Mouse (Mus musculus): ENCODE measurements around the gene Sgo2a. TPM values are rescaled to one million over a fixed set of nuclear protein-coding genes. Genes with fewer than 3 reads are reported as not detected.
"Not testable (repeated sequence)": the region's sequence is repeated elsewhere in the genome, so short reads cannot be mapped to it uniquely, and the experiment has no call there.

Gene Sgo2a
- total and polyA plus RNA-seq, 2 experiments: 0.28 TPM; not detected in 1

DNA sequence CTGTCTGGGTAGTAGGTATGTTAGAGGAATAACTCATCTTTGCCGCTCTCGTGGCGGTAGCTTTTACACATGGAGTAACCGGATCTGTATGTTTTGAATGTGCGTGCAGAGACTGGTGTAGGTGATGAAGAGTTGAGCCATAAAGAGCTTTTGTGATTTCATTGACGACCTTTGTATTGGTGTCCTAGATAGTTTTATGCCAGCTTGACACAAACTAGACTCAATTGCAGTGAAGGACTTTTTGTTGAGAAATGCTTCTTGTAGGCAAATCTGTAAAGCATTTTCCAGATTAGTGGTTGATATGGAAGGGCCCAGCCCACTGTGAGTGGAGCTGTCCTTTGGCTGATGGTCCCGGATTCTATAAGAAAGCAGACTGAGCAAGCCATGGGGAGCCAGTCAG lies 23.1 kb downstream of the Sgo2a start, which contains the start of gene Kctd18:
Kctd18 (minus strand) TSS at position 101 of the 400 bp plus-strand sequence.
- Histone ChIP-seq H3K27ac (replicated peaks; ENCODE audit: insufficient read depth, low read depth, low read length) (no peak within 1 kb of the TSS), H3K36me3 (ENCODE audit: control insufficient read depth, insufficient read depth, low read length) (no peaks in the 10 kb centered on the region), H3K4me3 (ENCODE audit: insufficient read depth, low read depth, low read length) (no peak within 1 kb of the TSS), H3K27me3 (ENCODE audit: control insufficient read depth, insufficient read depth, low read length) (no peaks in the 10 kb centered on the region), H3K4me1 (ENCODE audit: control insufficient read depth, insufficient read depth, low read length) (no peaks in the 10 kb centered on the region), H3K9ac (ENCODE audit: low read depth, low read length) (no peak within 1 kb of the TSS), H3K79me2 (ENCODE audit: control insufficient read depth, insufficient read depth, low read length) (no peaks in the 10 kb centered on the region)
- WGBS: 98% methylated on average over 7 of the region's 7 CpGs
- no peak for DNase-seq (ENCODE audit: extremely low read depth, low read depth, low spot score)
- no peak for TF ChIP-seq CTCF (IDR thresholded peaks at IDR 0.05; ENCODE audit: low read depth, low read length)
- TF ChIP-seq POLR2A (IDR thresholded peaks at IDR 0.05; ENCODE audit: extremely low read depth, insufficient read depth, low read length): no peak

DNA sequence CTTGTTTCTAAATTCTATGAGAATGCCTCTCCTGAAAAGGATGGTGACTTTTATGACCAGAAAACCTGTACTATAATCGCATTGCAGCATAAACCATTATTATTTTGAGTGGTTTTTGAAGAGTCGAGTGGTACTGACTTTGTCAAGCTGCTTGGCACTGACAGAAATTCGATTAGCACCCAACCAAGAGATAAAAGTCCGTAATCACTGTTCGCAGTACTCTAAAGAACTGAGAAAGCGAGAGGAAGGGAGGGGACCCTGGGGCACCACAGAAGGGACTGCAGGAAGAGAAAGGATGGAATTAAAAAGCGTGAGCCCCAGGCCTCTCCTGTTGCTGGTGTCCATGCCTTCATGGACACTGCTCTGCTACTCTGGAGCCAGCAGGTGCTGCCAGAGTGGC lies 31.9 kb downstream of the Sgo2a start:
- Histone ChIP-seq H3K79me2 (ENCODE audit: control insufficient read depth, insufficient read depth, low read length) (peaks cover 1% of the 10 kb centered on the region; the same call in 1 of the 2 replicates), H3K4me3 (ENCODE audit: insufficient read depth, low read depth, low read length) (no peak overlapping the region), H3K27ac (replicated peaks; ENCODE audit: insufficient read depth, low read depth, low read length) (peak overlapping the region; percentile 7; the same call in 1 of the 2 replicates), H3K36me3 (ENCODE audit: control insufficient read depth, insufficient read depth, low read length) (no peaks in the 10 kb centered on the region), H3K27me3 (ENCODE audit: control insufficient read depth, insufficient read depth, low read length) (no peaks in the 10 kb centered on the region), H3K4me1 (ENCODE audit: control insufficient read depth, insufficient read depth, low read length) (peaks cover 8% of the 10 kb centered on the region), H3K9ac (ENCODE audit: low read depth, low read length) (no peak overlapping the region)
- WGBS: 66% methylated on average over 7 of the region's 7 CpGs
- TF ChIP-seq POLR2A (IDR thresholded peaks at IDR 0.05; ENCODE audit: extremely low read depth, insufficient read depth, low read length): no peak
- no peak for TF ChIP-seq CTCF (IDR thresholded peaks at IDR 0.05; ENCODE audit: low read depth, low read length)
- DNase-seq (ENCODE audit: extremely low read depth, low read depth, low spot score): no peak

DNA sequence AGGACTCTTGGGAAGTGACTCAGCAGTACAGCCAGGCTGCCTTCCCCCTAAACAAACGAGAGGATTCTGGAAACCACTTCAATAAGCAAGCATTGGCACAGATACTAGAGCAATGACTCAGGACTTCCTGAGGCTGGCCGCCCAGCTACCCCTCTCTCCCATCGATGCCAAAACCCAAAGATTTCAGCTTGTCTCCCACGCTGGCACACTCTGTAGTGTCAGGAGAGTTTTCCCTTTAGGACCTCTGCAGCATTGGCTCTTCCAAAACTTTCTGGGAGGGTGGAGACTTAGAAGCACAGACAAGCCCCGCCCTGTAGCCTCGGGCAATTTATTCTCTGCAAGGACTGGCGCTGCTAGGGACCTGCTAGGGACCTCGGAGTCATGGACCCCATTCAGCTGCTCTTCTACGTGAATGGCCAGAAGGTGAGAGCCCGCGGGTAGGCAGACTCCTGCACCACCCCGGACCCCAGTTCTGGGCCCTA lies 33.9 kb downstream of the Sgo2a start, which contains the start of gene Aox1:
Aox1 (plus strand) TSS at position 296 of the 482 bp plus-strand sequence.
- DNase-seq (ENCODE audit: extremely low read depth, low read depth, low spot score): peak; percentile 100
- no peaks in the 10 kb centered on the region for H3K36me3 ChIP-seq (ENCODE audit: control insufficient read depth, insufficient read depth, low read length)
- H3K9ac ChIP-seq (ENCODE audit: low read depth, low read length): peak within 1 kb of the TSS; percentile 75
- H3K27me3 ChIP-seq (ENCODE audit: control insufficient read depth, insufficient read depth, low read length): no peaks in the 10 kb centered on the region
- peaks cover 14% of the 10 kb centered on the region for H3K4me1 ChIP-seq (ENCODE audit: control insufficient read depth, insufficient read depth, low read length)
- peak within 1 kb of the TSS; percentile 74 for H3K4me3 ChIP-seq (ENCODE audit: insufficient read depth, low read depth, low read length)
- H3K27ac ChIP-seq (replicated peaks; ENCODE audit: insufficient read depth, low read depth, low read length): peak within 1 kb of the TSS; percentile 94
- H3K79me2 ChIP-seq (ENCODE audit: control insufficient read depth, insufficient read depth, low read length): peaks cover 7% of the 10 kb centered on the region; the same call in 1 of the 2 replicates
- 0% methylated on average over 12 of the region's 12 CpGs for WGBS
- peak; percentile 73; the same call in 1 of the 2 replicates for TF ChIP-seq POLR2A (IDR thresholded peaks at IDR 0.05; ENCODE audit: extremely low read depth, insufficient read depth, low read length)
- TF ChIP-seq CTCF (IDR thresholded peaks at IDR 0.05; ENCODE audit: low read depth, low read length): no peak

DNA sequence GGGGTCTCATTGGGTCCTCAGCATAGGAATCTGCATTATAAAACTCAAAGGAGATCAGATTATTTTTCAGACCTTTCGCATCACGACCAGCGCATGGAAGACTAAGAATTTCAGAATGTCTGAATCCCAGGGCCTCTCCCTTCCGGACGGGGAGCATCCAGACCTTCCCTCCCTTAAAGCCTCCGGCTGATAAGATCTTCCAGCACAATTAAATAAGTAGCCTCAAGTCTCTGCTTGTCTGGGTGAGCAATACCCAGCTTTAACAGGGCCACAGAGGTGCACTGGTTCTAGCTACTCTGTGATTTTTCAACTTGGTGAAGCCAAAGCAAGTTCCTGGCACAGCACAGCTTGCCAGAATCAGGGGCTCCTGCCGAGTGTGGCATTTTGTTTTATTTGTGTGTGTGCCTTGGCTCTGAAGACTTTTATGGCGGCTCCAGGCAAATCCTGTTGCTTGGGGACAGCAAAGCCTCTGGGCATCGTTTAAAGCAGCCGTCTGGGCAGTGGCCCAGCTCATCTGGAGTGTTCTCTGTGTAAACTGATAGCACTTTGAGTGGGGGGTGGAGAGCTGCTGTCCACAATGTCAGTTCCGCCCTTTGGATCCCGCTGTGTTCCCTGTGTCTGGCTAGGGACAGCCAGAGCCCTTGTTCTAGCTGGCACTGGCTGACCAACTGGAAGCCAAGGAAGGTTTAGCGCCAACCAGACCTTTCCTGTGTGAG lies 34.5 kb downstream of the Sgo2a start:
- H3K27ac ChIP-seq (replicated peaks; ENCODE audit: insufficient read depth, low read depth, low read length): peak overlapping the region; percentile 94
- peak; percentile 99 for DNase-seq (ENCODE audit: extremely low read depth, low read depth, low spot score)

DNA sequence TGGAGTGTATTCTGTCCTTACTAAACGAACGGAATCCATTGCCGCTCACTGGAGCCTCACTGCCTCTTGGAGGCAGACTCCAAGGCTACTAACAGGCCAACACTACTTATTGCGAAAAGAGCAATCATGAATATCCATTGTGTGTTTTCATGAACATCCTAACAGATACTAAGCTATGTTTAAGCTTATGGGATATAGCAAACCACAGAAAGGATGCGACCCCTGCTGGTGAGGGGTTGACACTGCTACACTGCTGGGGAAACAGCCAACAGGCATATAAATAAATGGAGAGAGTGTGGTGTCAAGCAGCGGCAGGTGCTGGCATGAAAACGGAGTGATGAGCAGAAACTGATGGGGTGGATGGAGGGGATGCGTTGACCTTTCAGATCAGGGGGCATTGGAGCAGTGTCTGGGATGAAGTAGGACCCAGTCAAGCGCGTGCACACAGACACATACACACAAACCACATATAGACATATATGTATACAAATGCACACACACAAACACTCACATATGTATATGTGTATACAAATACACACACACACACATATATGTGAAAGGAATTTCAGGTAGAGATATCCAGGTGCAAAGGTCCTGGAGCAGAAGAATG lies 35.5 kb downstream of the Sgo2a start:
- TF ChIP-seq POLR2A (IDR thresholded peaks at IDR 0.05; ENCODE audit: extremely low read depth, insufficient read depth, low read length): no peak
- TF ChIP-seq CTCF (IDR thresholded peaks at IDR 0.05; ENCODE audit: low read depth, low read length): peak; percentile 78
- peak overlapping the region; percentile 13; the same call in 1 of the 2 replicates for H3K9ac ChIP-seq (ENCODE audit: low read depth, low read length)
- H3K79me2 ChIP-seq (ENCODE audit: control insufficient read depth, insufficient read depth, low read length): peaks cover 9% of the 10 kb centered on the region; the same call in 1 of the 2 replicates
- H3K27ac ChIP-seq (replicated peaks; ENCODE audit: insufficient read depth, low read depth, low read length): peak overlapping the region; percentile 47
- 40% methylated on average over 10 of the region's 10 CpGs for WGBS
- H3K4me3 ChIP-seq (ENCODE audit: insufficient read depth, low read depth, low read length): peak overlapping the region; percentile 28; the same call in 1 of the 2 replicates
- H3K4me1 ChIP-seq (ENCODE audit: control insufficient read depth, insufficient read depth, low read length): peaks cover 15% of the 10 kb centered on the region
- H3K36me3 ChIP-seq (ENCODE audit: control insufficient read depth, insufficient read depth, low read length): no peaks in the 10 kb centered on the region
- peak; percentile 72 for DNase-seq (ENCODE audit: extremely low read depth, low read depth, low spot score)
- no peaks in the 10 kb centered on the region for H3K27me3 ChIP-seq (ENCODE audit: control insufficient read depth, insufficient read depth, low read length)

More for the DNA sequence above, 34.5 kb downstream of the Sgo2a start:
- H3K36me3 ChIP-seq (ENCODE audit: control insufficient read depth, insufficient read depth, low read length): no peaks in the 10 kb centered on the region
- peaks cover 15% of the 10 kb centered on the region for H3K4me1 ChIP-seq (ENCODE audit: control insufficient read depth, insufficient read depth, low read length)
- H3K9ac ChIP-seq (ENCODE audit: low read depth, low read length): peak overlapping the region; percentile 75
- TF ChIP-seq POLR2A (IDR thresholded peaks at IDR 0.05; ENCODE audit: extremely low read depth, insufficient read depth, low read length) (no peak), CTCF (IDR thresholded peaks at IDR 0.05; ENCODE audit: low read depth, low read length) (no peak)
- WGBS: 10% methylated on average over 13 of the region's 13 CpGs
- H3K27me3 ChIP-seq (ENCODE audit: control insufficient read depth, insufficient read depth, low read length): no peaks in the 10 kb centered on the region
- peak overlapping the region; percentile 74 for H3K4me3 ChIP-seq (ENCODE audit: insufficient read depth, low read depth, low read length)
- H3K79me2 ChIP-seq (ENCODE audit: control insufficient read depth, insufficient read depth, low read length): peaks cover 7% of the 10 kb centered on the region; the same call in 1 of the 2 replicates

DNA sequence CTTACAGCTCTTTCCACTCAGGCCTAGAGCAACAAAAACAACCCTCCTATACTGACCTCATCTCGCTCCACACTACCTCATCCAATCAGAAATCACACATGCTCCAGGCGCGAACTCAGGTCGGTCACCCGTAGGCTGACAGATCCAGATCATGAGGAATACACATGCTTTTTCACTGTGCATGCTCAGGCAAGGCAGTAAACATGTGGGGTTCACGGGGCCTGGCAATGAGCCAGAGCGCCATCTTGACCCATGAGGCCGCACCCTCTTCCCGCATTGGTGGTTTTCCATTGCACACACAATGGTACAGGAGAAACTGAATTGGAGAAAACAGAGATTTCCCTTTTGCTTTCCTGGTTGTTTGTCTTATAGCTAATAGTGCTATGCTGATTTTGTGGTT lies 41.5 kb downstream of the Sgo2a start:
- not testable (repeated sequence) for H3K4me3 ChIP-seq (ENCODE audit: insufficient read depth, low read depth, low read length); H3K9ac ChIP-seq (ENCODE audit: low read depth, low read length); H3K27me3 ChIP-seq (ENCODE audit: control insufficient read depth, insufficient read depth, low read length); H3K27ac ChIP-seq (replicated peaks; ENCODE audit: insufficient read depth, low read depth, low read length); H3K4me1 ChIP-seq (ENCODE audit: control insufficient read depth, insufficient read depth, low read length)
- WGBS: 83% methylated on average over 9 of the region's 9 CpGs
- DNase-seq (ENCODE audit: extremely low read depth, low read depth, low spot score): peak; percentile 75
- Histone ChIP-seq H3K36me3 (ENCODE audit: control insufficient read depth, insufficient read depth, low read length) (peaks cover 18% of the 10 kb centered on the region), H3K79me2 (ENCODE audit: control insufficient read depth, insufficient read depth, low read length) (peaks cover 17% of the 10 kb centered on the region; the same call in 1 of the 2 replicates)
